Mouse (Mus musculus): ENCODE measurements at regions not wholly inside any gene's neighbourhood (a gene's known extent, or its start where the extent isn't known, plus 50 kb on each side); places are given as distances from the start of the nearest gene placed in this dataset.
"Not testable (repeated sequence)": the region's sequence is repeated elsewhere in the genome, so short reads cannot be mapped to it uniquely, and the experiment has no call there.

GRCm38 (mm10) chr6:13763636-13764035, 76.1 kb downstream of the Gpr85 start:
- H3K36me3 ChIP-seq (replicated peaks); H3K4me1 ChIP-seq; H3K9me3 ChIP-seq; H3K27ac ChIP-seq; H3K9ac ChIP-seq; H3K4me3 ChIP-seq; H3K27me3 ChIP-seq (replicated peaks); H3K4me2 ChIP-seq; ATAC-seq (replicated peaks): not testable (repeated sequence)
- 91% methylated on average over 4 of the region's 4 CpGs for WGBS

DNA sequence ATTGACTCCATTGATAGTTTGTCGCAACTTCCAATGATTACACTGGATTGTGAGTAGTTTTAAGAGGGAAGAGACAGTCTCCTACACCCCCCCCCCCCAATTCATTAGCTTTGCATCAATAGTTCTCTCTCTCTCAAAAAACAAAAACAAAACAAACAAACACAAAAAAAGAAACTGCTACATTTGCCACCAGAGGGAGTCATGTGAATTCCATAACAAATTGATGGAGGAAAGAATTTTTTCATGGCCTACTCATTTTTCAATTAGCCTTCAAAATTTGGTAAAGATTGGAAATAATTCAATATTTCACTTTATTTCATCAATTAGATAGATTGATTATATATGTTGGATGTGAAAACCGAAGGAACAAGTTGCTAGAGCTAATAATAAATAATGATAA, 80.3 kb downstream of the Gpr85 start:
- no peak overlapping the region for H3K27ac ChIP-seq
- no peaks in the 10 kb centered on the region for H3K27me3 ChIP-seq (replicated peaks)
- no peaks in the 10 kb centered on the region for H3K9me3 ChIP-seq
- no peaks in the 10 kb centered on the region for H3K36me3 ChIP-seq (replicated peaks)
- no peak overlapping the region for H3K4me2 ChIP-seq
- 91% methylated on average over 2 of the region's 2 CpGs for WGBS
- ATAC-seq (replicated peaks), result no peak
- no peak overlapping the region for H3K9ac ChIP-seq
- no peak overlapping the region for H3K4me3 ChIP-seq
- no peaks in the 10 kb centered on the region for H3K4me1 ChIP-seq

- Histone ChIP-seq H3K4me3 (no peak overlapping the region), H3K27me3 (replicated peaks) (no peaks in the 10 kb centered on the region), H3K9me3 (no peaks in the 10 kb centered on the region), H3K4me1 (no peaks in the 10 kb centered on the region), H3K36me3 (replicated peaks) (no peaks in the 10 kb centered on the region), H3K27ac (no peak overlapping the region), H3K9ac (no peak overlapping the region), H3K4me2 (no peak overlapping the region)
- ATAC-seq (replicated peaks), result no peak
These were observed 80.8 kb downstream of the Gpr85 start for GRCm38 (mm10) chr6:13758946-13759345.

DNA sequence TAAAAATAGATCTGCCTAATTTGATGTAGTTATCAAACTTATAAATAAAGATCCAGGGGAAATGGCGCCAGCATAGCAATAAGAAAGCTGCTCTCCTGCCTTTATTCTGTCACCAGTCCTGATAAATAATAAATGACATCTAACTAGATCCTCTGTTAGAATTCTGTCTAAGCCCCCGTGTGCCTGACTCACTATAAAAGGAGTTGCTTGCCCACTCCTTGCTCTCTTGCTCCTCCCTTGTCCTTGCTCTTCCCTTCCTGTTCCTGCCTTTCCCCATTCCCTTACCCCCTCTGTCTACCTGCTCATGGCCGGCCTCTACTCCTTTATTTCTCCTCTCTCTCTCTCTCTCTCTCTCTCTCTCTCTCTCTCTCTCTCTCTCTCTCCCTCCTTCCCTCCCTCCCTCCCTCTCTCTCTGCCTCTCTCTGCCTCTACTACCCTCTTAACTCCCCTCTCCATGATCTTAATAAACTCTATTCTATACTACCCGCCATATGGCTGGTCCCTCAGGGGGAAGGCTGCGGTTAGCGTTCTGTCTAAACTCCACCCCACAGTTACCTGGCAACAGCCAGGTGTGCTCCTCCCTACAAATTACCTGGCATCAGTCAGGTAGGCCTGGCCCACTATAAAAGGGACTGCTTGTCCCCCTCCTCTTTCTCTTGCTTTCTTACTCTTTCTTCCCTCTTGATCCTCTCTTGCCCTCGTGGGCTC, 71.3 kb upstream of the Bmt2 start:
- no peaks in the 10 kb centered on the region for H3K36me3 ChIP-seq (replicated peaks)
- no peaks in the 10 kb centered on the region for H3K27me3 ChIP-seq (replicated peaks)
- H3K4me1 ChIP-seq, result peaks cover 6% of the 10 kb centered on the region
- no peak overlapping the region for H3K4me2 ChIP-seq
- peak; percentile 48; the same call in 1 of the 2 replicates for ATAC-seq (replicated peaks)
- no peaks in the 10 kb centered on the region for H3K9me3 ChIP-seq
- H3K27ac ChIP-seq, result no peak overlapping the region
- 49% methylated on average over 7 of the region's 7 CpGs for WGBS
- H3K4me3 ChIP-seq, result no peak overlapping the region
- H3K9ac ChIP-seq, result no peak overlapping the region

DNA sequence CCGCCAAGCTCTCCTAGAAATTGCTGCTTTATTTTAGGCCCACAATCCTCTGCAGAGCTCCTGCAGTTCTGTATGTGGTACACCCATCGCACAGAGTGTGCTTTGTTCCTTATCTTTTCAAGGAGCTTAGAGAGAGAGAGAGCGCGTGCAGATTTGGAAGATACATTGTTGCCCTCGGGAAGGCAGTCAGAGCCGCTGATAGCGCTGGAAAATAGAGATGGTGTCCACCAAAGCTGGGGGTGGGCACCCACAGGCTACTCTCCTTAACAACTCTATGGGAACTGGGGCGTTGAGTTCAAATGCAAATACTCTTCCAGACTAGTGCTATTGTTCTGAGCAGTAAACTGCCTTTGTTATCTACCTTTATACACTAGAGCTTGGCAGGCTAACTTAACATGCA, 70.2 kb upstream of the Bmt2 start:
- Histone ChIP-seq H3K9ac (no peak overlapping the region), H3K36me3 (replicated peaks) (no peaks in the 10 kb centered on the region), H3K9me3 (no peaks in the 10 kb centered on the region), H3K4me1 (peaks cover 6% of the 10 kb centered on the region), H3K27ac (peak overlapping the region; percentile 4; the same call in 1 of the 2 replicates), H3K4me2 (peak overlapping the region; percentile 25), H3K27me3 (replicated peaks) (no peaks in the 10 kb centered on the region), H3K4me3 (no peak overlapping the region)
- 9% methylated on average over 8 of the region's 8 CpGs for WGBS
- ATAC-seq (replicated peaks), result peak; percentile 77

DNA sequence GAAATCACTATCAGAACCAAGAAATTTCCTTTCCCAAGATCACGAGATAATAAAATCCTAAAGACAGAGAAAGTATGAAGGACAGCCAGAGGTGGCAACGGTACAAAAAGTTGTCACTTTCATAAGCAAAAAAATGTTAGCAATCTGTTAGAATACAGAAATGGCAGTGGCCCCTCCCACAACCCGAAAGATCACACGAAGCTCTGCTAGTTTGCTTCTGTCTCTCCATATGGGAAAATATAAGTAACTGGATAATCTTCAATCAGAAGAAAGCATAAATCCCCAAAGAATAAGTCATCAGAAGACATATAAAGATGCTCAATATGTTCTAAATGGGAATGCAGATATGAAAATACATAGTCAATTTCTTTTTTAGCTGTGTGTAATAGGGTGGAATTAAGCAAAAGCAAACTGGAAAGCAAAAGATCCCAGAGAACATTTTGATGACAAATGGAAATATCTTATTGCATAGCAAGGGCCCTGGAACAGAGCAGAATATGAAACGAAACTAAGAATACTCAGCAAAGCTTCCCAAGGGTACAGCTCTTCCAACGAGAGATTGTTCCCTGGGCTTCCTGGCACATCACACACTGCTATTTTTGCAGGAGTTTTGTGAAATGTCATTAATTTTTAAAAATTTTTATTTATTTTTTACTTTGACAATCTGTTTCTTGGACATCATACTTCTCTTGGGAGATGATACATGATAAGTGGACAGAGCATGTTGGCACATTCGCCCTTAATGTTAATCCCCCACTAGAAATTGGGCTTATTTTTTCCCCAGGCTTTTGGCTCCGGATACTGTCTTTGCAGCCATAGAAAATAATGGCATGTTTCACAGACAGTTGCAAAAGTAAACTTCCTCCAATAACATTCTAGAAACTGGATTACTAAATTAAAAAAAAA, 69.1 kb upstream of the Bmt2 start:
- ATAC-seq (replicated peaks), result no peak
- peaks cover 6% of the 10 kb centered on the region for H3K4me1 ChIP-seq
- H3K27ac ChIP-seq, result no peak overlapping the region
- H3K27me3 ChIP-seq (replicated peaks), result no peaks in the 10 kb centered on the region
- WGBS, result 83% methylated on average over 8 of the region's 8 CpGs
- no peak overlapping the region for H3K4me3 ChIP-seq
- H3K36me3 ChIP-seq (replicated peaks), result no peaks in the 10 kb centered on the region
- H3K4me2 ChIP-seq, result no peak overlapping the region
- no peaks in the 10 kb centered on the region for H3K9me3 ChIP-seq
- no peak overlapping the region for H3K9ac ChIP-seq
